Mouse (Mus musculus) embryo, embryonic 9.5 days (tissue): Measurements from ENCODE around the gene Ccdc153.

ENCODE experiments used
- DNase-seq: peaks from one replicate; pipeline ENCODE4 v3.0.0-alpha.2; 2017; ENCODE audit errors: extremely low spot score

The Ccdc153 gene

GRCm38 (mm10) chr9:44240399-44240798 lies at the start of gene Ccdc153:
Gene Ccdc153, plus strand, starts transcription at chr9:44240676.
- no peak for DNase-seq

GRCm38 (mm10) chr9:44191166-44191565 lies 49.3 kb upstream of the Ccdc153 start:
- no peak for DNase-seq

- DNase-seq = no peak
Measured at GRCm38 (mm10) chr9:44192312-44192711, 48.2 kb upstream of the Ccdc153 start.

- no peak for DNase-seq
Measured at GRCm38 (mm10) chr9:44192794-44193193, 47.7 kb upstream of the Ccdc153 start.

- no peak for DNase-seq
Measured at GRCm38 (mm10) chr9:44194000-44194399, 46.5 kb upstream of the Ccdc153 start.

GRCm38 (mm10) chr9:44196354-44196753 lies 44.1 kb upstream of the Ccdc153 start:
- no peak for DNase-seq

GRCm38 (mm10) chr9:44199166-44199565 lies 41.3 kb upstream of the Ccdc153 start:
- no peak for DNase-seq

GRCm38 (mm10) chr9:44199580-44199979 lies 40.9 kb upstream of the Ccdc153 start:
- DNase-seq = no peak

- no peak for DNase-seq
Measured at GRCm38 (mm10) chr9:44200458-44200857, 40.0 kb upstream of the Ccdc153 start.

- DNase-seq = no peak
Measured at GRCm38 (mm10) chr9:44207840-44208239, 32.6 kb upstream of the Ccdc153 start.

- no peak for DNase-seq
Measured at GRCm38 (mm10) chr9:44209416-44209815, 31.1 kb upstream of the Ccdc153 start.

- DNase-seq = no peak
Measured at GRCm38 (mm10) chr9:44212406-44212805, 28.1 kb upstream of the Ccdc153 start.

GRCm38 (mm10) chr9:44213538-44213937 lies 26.9 kb upstream of the Ccdc153 start:
- no peak for DNase-seq

GRCm38 (mm10) chr9:44225993-44226392 lies 14.5 kb upstream of the Ccdc153 start:
- DNase-seq = no peak

- DNase-seq = no peak
Measured at GRCm38 (mm10) chr9:44231609-44232008, 8.9 kb upstream of the Ccdc153 start.

GRCm38 (mm10) chr9:44233021-44233801 lies 7.3 kb upstream of the Ccdc153 start:
- no peak for DNase-seq

GRCm38 (mm10) chr9:44233802-44234478 lies 6.5 kb upstream of the Ccdc153 start, which contains the start of gene Cbl:
Gene Cbl, minus strand, starts transcription at chr9:44234049.
- DNase-seq = peak; percentile 100

- no peak for DNase-seq
Measured at GRCm38 (mm10) chr9:44234479-44235427, 5.7 kb upstream of the Ccdc153 start.

GRCm38 (mm10) chr9:44236601-44237000 lies 3.9 kb upstream of the Ccdc153 start:
- DNase-seq = no peak

- DNase-seq = no peak
Measured at GRCm38 (mm10) chr9:44237128-44237527, 3.3 kb upstream of the Ccdc153 start.

GRCm38 (mm10) chr9:44238501-44239190 lies 1.8 kb upstream of the Ccdc153 start:
- DNase-seq = no peak
